Mouse (Mus musculus) olfactory bulb, adult 2 months (tissue): ENCODE data around the gene Amer2.

Experiments
- CTCF ChIP-seq: fragments of 200-500 bp; IDR thresholded peaks from 2 replicates; pipeline ENCODE4 v1.5.1; 2012; ENCODE audit warnings: low read depth, mild to moderate bottlenecking, low read length, moderate library complexity; ENCODE audit not compliant: insufficient read depth
- POLR2A ChIP-seq: fragments of 200-500 bp; IDR thresholded peaks from 2 replicates; pipeline ENCODE4 v1.6.1; 2012; ENCODE audit warnings: mild to moderate bottlenecking, low read depth, low read length, moderate library complexity; ENCODE audit not compliant: insufficient read depth

DNA sequence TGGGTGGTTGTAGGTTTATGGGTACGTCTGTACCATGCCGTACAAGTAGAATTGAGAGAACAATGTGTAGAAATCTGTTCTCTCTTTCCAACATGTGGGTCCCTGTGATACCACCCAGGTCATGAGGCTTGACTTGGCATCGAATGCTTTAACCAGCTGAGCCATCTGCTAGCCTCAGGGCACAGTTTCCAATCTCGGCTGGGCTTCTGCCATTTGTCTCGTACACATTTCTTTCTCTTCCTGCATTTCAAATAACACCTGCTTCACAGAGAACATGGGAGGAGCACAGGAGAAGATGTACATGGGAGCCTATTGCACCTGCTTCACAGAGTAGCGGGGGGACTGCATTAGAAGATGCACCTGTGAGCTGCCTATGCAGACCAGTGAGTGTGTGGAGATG, 38.2 kb downstream of the Amer2 start:
- TF ChIP-seq CTCF (no peak), POLR2A (no peak)
